ENCODE assay signal across 9 mouse cellular contexts in the genomic region with DNA sequence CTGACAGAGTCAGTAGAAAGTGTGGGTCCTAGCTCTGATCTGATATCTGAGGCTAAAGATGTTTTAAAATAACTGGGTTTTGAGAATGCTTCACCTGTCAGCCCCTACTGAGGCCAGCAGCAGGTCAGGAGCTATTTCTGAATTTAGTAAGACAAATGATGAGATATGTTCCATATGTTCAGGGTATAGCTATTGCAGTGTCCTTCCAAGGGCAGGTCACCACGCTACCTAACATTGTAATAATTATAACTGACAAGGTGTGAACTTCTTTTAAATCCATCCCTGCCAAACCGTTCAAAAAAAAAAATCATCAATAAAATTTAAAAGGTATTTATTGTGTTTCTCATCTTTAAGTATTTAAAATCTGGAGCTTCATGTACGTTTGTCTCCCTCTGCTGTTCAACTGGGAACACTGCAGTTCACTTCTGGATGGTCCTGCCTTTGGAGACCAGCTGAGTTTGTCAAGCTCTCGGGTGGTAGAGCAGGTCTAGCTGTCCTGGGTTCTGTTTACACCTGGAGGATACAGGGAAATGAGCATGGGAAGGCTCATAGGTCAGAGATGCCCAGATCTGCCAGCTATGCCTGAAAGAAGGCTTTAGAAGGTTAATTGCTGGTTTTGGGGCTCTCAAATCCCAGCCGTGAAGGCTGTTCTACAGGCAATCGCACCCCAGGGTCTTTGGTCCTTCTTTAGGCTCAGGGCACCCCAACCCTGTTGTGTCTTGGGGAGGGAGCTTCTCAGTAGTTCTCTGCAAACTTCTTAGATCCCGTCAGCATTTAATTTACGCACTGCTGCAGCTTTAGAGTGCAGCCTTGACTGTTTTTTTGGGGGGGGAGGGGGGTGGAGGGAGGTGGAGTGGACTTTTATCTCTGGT. TPM values are rescaled to one million over a fixed set of nuclear protein-coding genes. Genes with fewer than 3 reads are reported as not detected.
DNase-seq lines count a peak whose midpoint lies in the region; ATAC-seq and TF ChIP-seq lines count a peak whose summit lies in the region.
"Had no signal": no experiment of that assay in that cellular context is flagged by ENCODE, and none has a peak within 500 bp of the region (broad histone marks: within the 10 kb centered on the region; RNA-seq: fewer than 3 reads in every experiment).

No protein-coding gene starts in this region.

- no peak overlapping the region for H3K27ac ChIP-seq in forebrain, embryonic 11.5 days (ENCODE audit: low read depth, low read length)
- no peak overlapping the region for H3K27ac ChIP-seq in testis, adult 2 months (ENCODE audit: control insufficient read depth, insufficient read depth, low read depth, low read length)

- H3K9ac ChIP-seq in forebrain, embryonic 11.5 days (ENCODE audit: low read length) = no peak overlapping the region

- ATAC-seq in forebrain, embryonic 11.5 days (replicated peaks; ENCODE audit: low FRiP score) = peak; percentile 66

- intact Hi-C loops in left cerebral cortex, postnatal 25 days (cut with DNase I) = loop anchor here (1.0 kb wide), 1 partner anchor 99 kb away; no protein-coding TSS in a partner anchor

- H3K4me1 ChIP-seq in forebrain, embryonic 11.5 days (replicated peaks; ENCODE audit: control insufficient read depth, insufficient read depth, low read length) = 0 out of 2 replicates have a peak, but pooled peaks cover 2% of the 10 kb centered on the region
- no peaks in the 10 kb centered on the region for H3K4me1 ChIP-seq in testis, adult 2 months (ENCODE audit: control insufficient read depth, insufficient read depth, low read length)

- no peaks in the 10 kb centered on the region for H3K36me3 ChIP-seq in forebrain, embryonic 11.5 days (ENCODE audit: control insufficient read depth, insufficient read depth, low read length)
- no peaks in the 10 kb centered on the region for H3K36me3 ChIP-seq in testis, adult 2 months (ENCODE audit: control insufficient read depth, insufficient read depth, low read length)

- 41% methylated on average over 8 of the region's 8 CpGs for WGBS in forebrain, embryonic 11.5 days

- DNase-seq in ovary, postnatal 14 days (ENCODE audit: low spot score) = peak; percentile 34
- no peak for DNase-seq in ovary, postnatal 36 days (ENCODE audit: low spot score)
- peak; percentile 45 for DNase-seq in c-Kit-positive CD71-negative TER-119-negative erythroid progenitor cells, embryonic 14.5 days (ENCODE audit: low read depth)
- DNase-seq in forebrain, embryonic 11.5 days (ENCODE audit: low spot score) = peak; percentile 67
- peak; percentile 33 for DNase-seq in hindlimb bud, embryonic 11.5 days (ENCODE audit: extremely low spot score, low read depth, low spot score)
- DNase-seq in left cerebral cortex, postnatal 25 days (ENCODE audit: low spot score in 2 of 2) = peak; percentile 69 to 79
- DNase-seq in naive thymus-derived CD4-positive, alpha-beta T cell, adult 2 months (ENCODE audit: low read depth) = peak; percentile 84

- H3K9me3 ChIP-seq in forebrain, embryonic 11.5 days (ENCODE audit: control insufficient read depth, low read length) = no peaks in the 10 kb centered on the region

- no peak for TF ChIP-seq POLR2A in testis, adult 2 months (IDR thresholded peaks at IDR 0.05; ENCODE audit: control insufficient read depth, low read depth, low read length)

- no peaks in the 10 kb centered on the region for H3K27me3 ChIP-seq in forebrain, embryonic 11.5 days (ENCODE audit: control insufficient read depth, insufficient read depth, low read length)
- H3K27me3 ChIP-seq in testis, adult 2 months (ENCODE audit: control insufficient read depth, insufficient read depth, low read length) = no peaks in the 10 kb centered on the region

- peak; percentile 40; the same call in 1 of the 2 replicates for TF ChIP-seq CTCF in testis, adult 2 months (IDR thresholded peaks at IDR 0.05; ENCODE audit: control insufficient read depth, insufficient read depth, insufficient replicate concordance, low read depth, low read length)

- H3K4me3 ChIP-seq in forebrain, embryonic 11.5 days (ENCODE audit: low read depth, low read length) = no peak overlapping the region
- H3K4me3 ChIP-seq in testis, adult 2 months (ENCODE audit: control insufficient read depth, low read depth, low read length) = no peak overlapping the region
- H3K4me3 ChIP-seq: erythroblast, embryonic 14.5 days had no signal

- H3K4me2 ChIP-seq in forebrain, embryonic 11.5 days (ENCODE audit: low read depth, low read length, severe bottlenecking) = no peak overlapping the region

RNA-seq across cellular contexts. Expression of gene Smpdl3a, which starts 47.7 kb away (rescaled TPM):
- 9.2 and 9.4 TPM in 2 replicates for polyA plus RNA-seq in forebrain, embryonic 11.5 days (2014; fragmentation: Nextera tagmentation; extraction: Ambion mirVana)
- 10 to 100 TPM; 27.3 to 28.2 TPM for total RNA-seq in left cerebral cortex, postnatal 25 days (2021)
- 16.7 TPM in 2 replicates for polyA plus RNA-seq in testis, adult 2 months (2012; rRNA removed)

RNA-seq across cellular contexts. Expression of gene Fabp7, which starts 57.2 kb away (rescaled TPM):
- 595 and 640 TPM in 2 replicates for polyA plus RNA-seq in forebrain, embryonic 11.5 days (2014; fragmentation: Nextera tagmentation; extraction: Ambion mirVana)
- total RNA-seq in left cerebral cortex, postnatal 25 days (2021) = 100 to 1,000 TPM in 1 of 2 experiments, 10 to 100 TPM in 1; 72.9 to 102 TPM
- not detected in 2 replicates for polyA plus RNA-seq in testis, adult 2 months (2012; rRNA removed)
- polyA plus RNA-seq: erythroblast, embryonic 14.5 days had no signal

Comparison
In these comparisons a context has a peak if more than half of its experiments do, and no peak if none do; other contexts are left out.
1. RNA of gene Fabp7, which starts 57.2 kb away (polyA plus RNA-seq): 595 to 640 TPM in forebrain, embryonic 11.5 days; not detected in testis, adult 2 months; every median in the first group is over 100 times any median in the second.